Mouse (Mus musculus) duodenum, adult 2 months (tissue): ENCODE data around the gene Olfr1438-ps1. TPM values are rescaled to one million over a fixed set of nuclear protein-coding genes. Genes with fewer than 3 reads are reported as not detected.

Source experiments
- polyA plus RNA-seq: library from polyadenylated mRNA; depleted of rRNA; stranded (reverse); fragments of >200 nt; gene quantifications from 2 replicates; pipeline ENCODE4 v1.2.3, GENCODE M21; 2012; ENCODE audit warnings: low replicate concordance; rRNA removed

Gene Olfr1438-ps1
- polyA plus RNA-seq: not detected in 2 replicates

DNA sequence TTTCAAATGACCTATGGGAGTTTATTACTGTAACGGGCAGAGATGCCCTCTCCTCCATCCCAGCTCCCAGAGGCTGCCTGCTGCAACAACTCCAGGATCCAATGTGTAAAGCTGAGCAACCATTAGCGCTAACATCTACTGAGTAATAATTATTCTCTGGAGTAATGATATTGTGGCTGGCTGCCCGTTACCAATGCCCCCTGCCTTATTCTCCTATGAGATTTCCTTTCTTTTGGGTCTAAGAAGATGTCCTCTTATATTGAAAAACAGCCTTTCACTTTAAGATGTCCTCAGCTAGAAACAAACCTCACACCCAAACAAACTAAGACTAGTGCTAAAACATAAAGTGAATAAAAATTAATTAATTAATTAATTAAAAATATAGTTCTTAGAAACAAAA lies at the start of gene Olfr1438-ps1:
Gene Olfr1438-ps1 (minus strand): TSS at position 101 of the 400 bp plus-strand sequence.

DNA sequence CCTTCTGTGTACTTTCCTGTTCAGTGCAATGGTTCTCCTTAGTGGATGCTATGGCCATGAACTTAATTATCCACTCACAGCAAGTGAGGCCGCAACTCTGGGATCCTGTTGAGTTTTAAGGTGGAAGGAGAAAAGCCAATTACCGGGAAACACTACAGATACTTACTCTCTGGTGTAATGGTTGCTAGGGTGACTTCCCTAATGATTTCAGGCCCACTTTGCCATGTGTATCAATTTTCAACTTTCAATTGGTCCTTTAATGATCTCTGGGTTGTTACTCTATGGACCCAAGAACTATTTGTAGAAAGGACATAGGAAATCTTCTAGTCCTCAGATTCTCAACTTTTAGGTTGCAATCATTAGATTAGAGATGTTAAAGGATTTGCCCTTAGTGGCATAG lies 10.7 kb downstream of the Olfr1438-ps1 start, which contains the start of gene Olfr1437:
Gene Olfr1437 (minus strand): TSS at position 101 of the 400 bp plus-strand sequence.

DNA sequence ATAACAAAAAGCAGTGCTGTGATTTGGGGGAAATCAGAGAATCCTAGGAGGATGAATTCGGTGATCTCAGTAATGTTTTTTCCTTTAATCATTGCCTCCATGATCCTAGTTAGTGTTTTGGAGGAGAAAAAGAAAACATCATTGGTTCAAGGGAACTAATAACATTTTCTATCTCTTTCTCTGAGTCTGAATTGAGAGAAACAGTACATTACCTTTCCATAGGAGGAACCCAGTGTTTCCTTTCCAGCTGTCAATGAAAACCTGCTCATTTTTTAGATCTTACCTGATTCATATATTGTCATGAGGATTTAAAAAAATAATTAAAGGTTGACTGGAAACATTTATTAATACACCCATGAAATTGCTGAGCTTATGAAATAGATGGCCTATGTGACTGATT lies 36.7 kb downstream of the Olfr1438-ps1 start, which contains the start of gene Olfr1436:
Gene Olfr1436 (minus strand): TSS at position 101 of the 400 bp plus-strand sequence.

DNA sequence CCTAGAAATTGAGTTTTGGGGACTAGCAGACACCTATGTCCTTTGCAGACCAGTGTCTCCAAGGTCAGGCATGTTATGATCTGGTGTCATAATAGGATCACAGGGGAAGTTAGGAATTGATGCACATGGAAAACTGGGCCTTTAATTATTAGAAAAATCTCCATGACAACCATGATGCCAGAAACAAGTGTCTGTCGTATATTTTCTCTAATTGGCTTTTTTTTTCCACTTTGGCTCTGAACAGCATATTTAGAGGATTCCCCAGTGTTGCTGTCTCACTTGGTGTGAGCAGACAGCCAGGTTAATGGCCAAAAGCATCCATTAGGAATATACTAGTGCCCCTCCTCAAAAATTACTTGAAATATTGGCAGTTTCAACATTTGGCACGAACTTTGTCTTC lies 56.2 kb downstream of the Olfr1438-ps1 start, which contains the start of gene Olfr1434:
Gene Olfr1434 (plus strand): TSS at position 301 of the 400 bp plus-strand sequence.

Other genes with a start within 250 kb of the Olfr1438-ps1 start
- not detected in 2 replicates for gene Olfr1426, start 243.9 kb downstream of the Olfr1438-ps1 start, polyA plus RNA-seq
- not detected in 2 replicates for gene Olfr1427, start 232.6 kb downstream of the Olfr1438-ps1 start, polyA plus RNA-seq
- not detected in 2 replicates for gene Olfr1428, start 220.0 kb downstream of the Olfr1438-ps1 start, polyA plus RNA-seq
- gene Olfr76, start 212.7 kb downstream of the Olfr1438-ps1 start, polyA plus RNA-seq: not detected in 2 replicates
- not detected in 2 replicates for gene Olfr1555-ps1, start 165.8 kb downstream of the Olfr1438-ps1 start, polyA plus RNA-seq
- not detected in 2 replicates for gene Olfr1431, start 135.3 kb downstream of the Olfr1438-ps1 start, polyA plus RNA-seq
- gene Olfr1432, start 103.3 kb downstream of the Olfr1438-ps1 start, polyA plus RNA-seq: not detected in 2 replicates
- gene Olfr262, start 94.3 kb downstream of the Olfr1438-ps1 start, polyA plus RNA-seq: not detected in 2 replicates
- not detected in 2 replicates for gene Olfr235, start 74.9 kb downstream of the Olfr1438-ps1 start, polyA plus RNA-seq
- not detected in 2 replicates for gene Olfr1434, start 56.1 kb downstream of the Olfr1438-ps1 start, polyA plus RNA-seq
- gene Olfr1436, start 36.8 kb downstream of the Olfr1438-ps1 start, polyA plus RNA-seq: not detected in 2 replicates
- not detected in 2 replicates for gene Olfr1437, start 10.8 kb downstream of the Olfr1438-ps1 start, polyA plus RNA-seq
- not detected in 2 replicates for gene Olfr1440, start 51.4 kb upstream of the Olfr1438-ps1 start, polyA plus RNA-seq
- not detected in 2 replicates for gene Olfr1441, start 81.5 kb upstream of the Olfr1438-ps1 start, polyA plus RNA-seq
- not detected in 2 replicates for gene Pfpl, start 92.0 kb upstream of the Olfr1438-ps1 start, polyA plus RNA-seq
- gene Mpeg1, start 124.9 kb upstream of the Olfr1438-ps1 start, polyA plus RNA-seq: 1.3 and 1.4 TPM in 2 replicates
- 7.4 and 9.3 TPM in 2 replicates for gene Dtx4, start 165.5 kb upstream of the Olfr1438-ps1 start, polyA plus RNA-seq
- gene Fam111a, start 209.8 kb upstream of the Olfr1438-ps1 start, polyA plus RNA-seq: 0.14 and 0.39 TPM in 2 replicates